Mouse (Mus musculus): ENCODE results near the gene Cyb561d2. TPM values are rescaled to one million over a fixed set of nuclear protein-coding genes. Genes with fewer than 3 reads are reported as not detected.

Gene Cyb561d2
- total and polyA plus RNA-seq, 3 experiments: 23.8 to 37.8 (median 35.7) TPM

DNA sequence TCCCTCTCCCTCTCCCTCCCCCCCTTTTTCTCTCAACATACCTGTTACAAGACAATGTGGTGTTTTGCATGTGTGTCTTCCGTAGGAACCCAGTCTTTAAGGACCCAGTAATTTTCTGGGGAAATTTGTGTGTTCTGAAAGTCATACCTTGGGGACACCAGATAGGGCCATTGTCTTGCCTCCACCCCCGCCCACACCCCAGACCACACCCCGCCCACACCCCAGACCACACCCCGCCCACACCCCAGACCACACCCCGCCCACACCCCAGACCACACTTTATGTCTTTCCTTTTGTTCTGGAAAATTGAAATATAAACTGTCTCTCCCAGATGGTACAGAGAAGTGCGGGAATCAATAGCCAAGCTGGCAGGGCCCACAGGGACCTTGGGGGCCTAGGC is 51.4 kb downstream of the Cyb561d2 start:
- H3K4me1 ChIP-seq (ENCODE audit: control insufficient read depth in 1 of 2, insufficient read depth in 2 of 2): peaks cover 0 to 3% of the 10 kb centered on the region in 2 experiments; a peak in 2 of 4 replicates
- H3K27me3 ChIP-seq (replicated peaks): peaks cover 93% of the 10 kb centered on the region
- H3K27ac ChIP-seq (ENCODE audit: insufficient read depth, low read depth): no peak overlapping the region
- H3K9ac ChIP-seq (ENCODE audit: insufficient read depth, low read depth): no peak overlapping the region
- H3K36me3 ChIP-seq (replicated peaks in 1 of 2; ENCODE audit: control insufficient read depth in 1 of 2, insufficient read depth in 1 of 2, low read length in 1 of 2): no peaks in the 10 kb centered on the region
- DNase-seq (ENCODE audit: extremely low read depth): no peak
- TF ChIP-seq GABPA (IDR thresholded peaks at IDR 0.05; ENCODE audit: insufficient replicate concordance, low read depth, low read length) (no peak), CHD2 (IDR thresholded peaks at IDR 0.05; ENCODE audit: low read length) (no peak), MXI1 (IDR thresholded peaks at IDR 0.05; ENCODE audit: low read depth, low read length) (no peak), POLR2A (IDR thresholded peaks at IDR 0.05; ENCODE audit: low read depth, low read length) (no peak), POLR2AphosphoS2 (IDR thresholded peaks at IDR 0.05; ENCODE audit: low read depth, low read length) (no peak), E2F4 (IDR thresholded peaks at IDR 0.05; ENCODE audit: insufficient replicate concordance, low read depth, low read length) (no peak), SIN3A (IDR thresholded peaks at IDR 0.05; ENCODE audit: low read length) (no peak)
- no peak overlapping the region for H3K4me2 ChIP-seq (ENCODE audit: insufficient read depth, low read depth, poor library complexity, severe bottlenecking)
- H3K4me3 ChIP-seq (replicated peaks in 1 of 3; ENCODE audit: low read depth in 2 of 3, low read length in 2 of 3, poor library complexity in 1 of 3): no peak overlapping the region
- dilution Hi-C loops (cut with MboI; ENCODE audit: extremely low pct_ligation_motif_present, extremely low pct_unique_long_range_greater_than_20kb, low sequenced_read_pairs) (no loop called here), in situ Hi-C loops (cut with MboI; ENCODE audit: low pct_ligation_motif_present, low pct_unique_long_range_greater_than_20kb, low sequenced_read_pairs) (loop anchor here (25.0 kb wide), 1 partner anchor 553 kb away; no protein-coding TSS in a partner anchor)
- H3K79me2 ChIP-seq (replicated peaks; ENCODE audit: control insufficient read depth, extremely low read depth, insufficient read depth, poor library complexity, severe bottlenecking): no peaks in the 10 kb centered on the region
- no peaks in the 10 kb centered on the region for H3K9me3 ChIP-seq (replicated peaks; ENCODE audit: low read length)

GRCm38 (mm10) chr9:107490146-107490545 is 51.8 kb downstream of the Cyb561d2 start:
- no peak overlapping the region for H3K4me2 ChIP-seq (ENCODE audit: insufficient read depth, low read depth, poor library complexity, severe bottlenecking)
- no peaks in the 10 kb centered on the region for H3K9me3 ChIP-seq (replicated peaks; ENCODE audit: low read length)
- H3K4me3 ChIP-seq (replicated peaks in 1 of 3; ENCODE audit: low read depth in 2 of 3, low read length in 2 of 3, poor library complexity in 1 of 3): no peak overlapping the region
- H3K27me3 ChIP-seq (replicated peaks): peaks cover 93% of the 10 kb centered on the region
- TF ChIP-seq MAX (IDR thresholded peaks at IDR 0.05; ENCODE audit: low read length) (no peak), CTCF (conservative IDR thresholded peaks at IDR 0.05 in 1 of 2, IDR thresholded peaks at IDR 0.05 in 1 of 2; ENCODE audit: low read depth in 2 of 2, low read length in 2 of 2) (no peak), POLR2A (IDR thresholded peaks at IDR 0.05; ENCODE audit: low read depth, low read length) (no peak), MAZ (IDR thresholded peaks at IDR 0.05; ENCODE audit: low read depth, low read length) (no peak), GABPA (IDR thresholded peaks at IDR 0.05; ENCODE audit: insufficient replicate concordance, low read depth, low read length) (no peak)
- no peaks in the 10 kb centered on the region for H3K36me3 ChIP-seq (replicated peaks in 1 of 2; ENCODE audit: control insufficient read depth in 1 of 2, insufficient read depth in 1 of 2, low read length in 1 of 2)
- dilution Hi-C loops (cut with MboI; ENCODE audit: extremely low pct_ligation_motif_present, extremely low pct_unique_long_range_greater_than_20kb, low sequenced_read_pairs): no loop called here
- H3K9ac ChIP-seq (ENCODE audit: insufficient read depth, low read depth): no peak overlapping the region
- no peak overlapping the region for H3K27ac ChIP-seq (ENCODE audit: insufficient read depth, low read depth)
- no peak for DNase-seq (ENCODE audit: extremely low read depth)
- peaks cover 0 to 3% of the 10 kb centered on the region in 2 experiments; a peak in 2 of 4 replicates for H3K4me1 ChIP-seq (ENCODE audit: control insufficient read depth in 1 of 2, insufficient read depth in 2 of 2)
- in situ Hi-C loops (cut with MboI; ENCODE audit: low pct_ligation_motif_present, low pct_unique_long_range_greater_than_20kb, low sequenced_read_pairs): loop anchor here (25.0 kb wide), 1 partner anchor 553 kb away; no protein-coding TSS in a partner anchor
- H3K79me2 ChIP-seq (replicated peaks; ENCODE audit: control insufficient read depth, extremely low read depth, insufficient read depth, poor library complexity, severe bottlenecking): no peaks in the 10 kb centered on the region

Other genes with a start within 250 kb of the Cyb561d2 start
- gene Cish, start 246.2 kb downstream of the Cyb561d2 start, total RNA-seq (2012; rRNA removed): 1.7 and 3.5 TPM in 2 replicates
- 0.42 and 0.43 TPM in 2 replicates for gene Cish, start 246.2 kb downstream of the Cyb561d2 start, total RNA-seq (2014; rRNA removed)
- 2.2 and 4.6 TPM in 2 replicates for gene Cish, start 246.2 kb downstream of the Cyb561d2 start, polyA plus RNA-seq (2012; ENCODE audit: insufficient read length, low read depth)
- 12.2 and 20.5 TPM in 2 replicates for gene Hemk1, start 203.8 kb downstream of the Cyb561d2 start, total RNA-seq (2012; rRNA removed)
- gene Hemk1, start 203.8 kb downstream of the Cyb561d2 start, total RNA-seq (2014; rRNA removed): 10.8 and 12.1 TPM in 2 replicates
- 11.9 TPM in 2 replicates for gene Hemk1, start 203.8 kb downstream of the Cyb561d2 start, polyA plus RNA-seq (2012; ENCODE audit: insufficient read length, low read depth)
- gene 6430571L13Rik, start 201.6 kb downstream of the Cyb561d2 start, total RNA-seq (2012; rRNA removed): 0.34 and 0.72 TPM in 2 replicates
- 0.11 TPM in 1 of 2 replicates, not detected in the other for gene 6430571L13Rik, start 201.6 kb downstream of the Cyb561d2 start, total RNA-seq (2014; rRNA removed)
- 0.09 and 0.10 TPM in 2 replicates for gene 6430571L13Rik, start 201.6 kb downstream of the Cyb561d2 start, polyA plus RNA-seq (2012; ENCODE audit: insufficient read length, low read depth)
- gene Cacna2d2, start 142.6 kb downstream of the Cyb561d2 start, total RNA-seq (2012; rRNA removed): 0.04 TPM in 1 of 2 replicates, not detected in the other
- not detected in 2 replicates for gene Cacna2d2, start 142.6 kb downstream of the Cyb561d2 start, total RNA-seq (2014; rRNA removed)
- not detected in 2 replicates for gene Cacna2d2, start 142.6 kb downstream of the Cyb561d2 start, polyA plus RNA-seq (2012; ENCODE audit: insufficient read length, low read depth)
- gene Tmem115, start 8.2 kb downstream of the Cyb561d2 start, total RNA-seq (2012; rRNA removed): 17.9 TPM in 2 replicates
- 10.0 and 13.0 TPM in 2 replicates for gene Tmem115, start 8.2 kb downstream of the Cyb561d2 start, total RNA-seq (2014; rRNA removed)
- gene Tmem115, start 8.2 kb downstream of the Cyb561d2 start, polyA plus RNA-seq (2012; ENCODE audit: insufficient read length, low read depth): 11.3 and 12.6 TPM in 2 replicates
- 28.0 and 31.4 TPM in 2 replicates for gene Nprl2, start within 50 bp of the Cyb561d2 start, total RNA-seq (2012; rRNA removed)
- 16.3 and 19.4 TPM in 2 replicates for gene Nprl2, start within 50 bp of the Cyb561d2 start, total RNA-seq (2014; rRNA removed)
- gene Nprl2, start within 50 bp of the Cyb561d2 start, polyA plus RNA-seq (2012; ENCODE audit: insufficient read length, low read depth): 10.8 and 12.6 TPM in 2 replicates
- gene Zmynd10, start 5.1 kb upstream of the Cyb561d2 start, total RNA-seq (2012; rRNA removed): 0.34 TPM in 1 of 2 replicates, not detected in the other
- gene Zmynd10, start 5.1 kb upstream of the Cyb561d2 start, total RNA-seq (2014; rRNA removed): not detected in 2 replicates
- gene Zmynd10, start 5.1 kb upstream of the Cyb561d2 start, polyA plus RNA-seq (2012; ENCODE audit: insufficient read length, low read depth): 0.63 TPM in 1 of 2 replicates, not detected in the other
- gene Rassf1, start 9.4 kb upstream of the Cyb561d2 start, total RNA-seq (2012; rRNA removed): 17.7 and 18.5 TPM in 2 replicates
- gene Rassf1, start 9.4 kb upstream of the Cyb561d2 start, total RNA-seq (2014; rRNA removed): 15.3 and 15.9 TPM in 2 replicates
- gene Rassf1, start 9.4 kb upstream of the Cyb561d2 start, polyA plus RNA-seq (2012; ENCODE audit: insufficient read length, low read depth): 11.6 and 12.2 TPM in 2 replicates
- gene Tusc2, start 21.1 kb upstream of the Cyb561d2 start, total RNA-seq (2012; rRNA removed): 23.0 and 31.5 TPM in 2 replicates
- 30.8 and 33.3 TPM in 2 replicates for gene Tusc2, start 21.1 kb upstream of the Cyb561d2 start, total RNA-seq (2014; rRNA removed)
- gene Tusc2, start 21.1 kb upstream of the Cyb561d2 start, polyA plus RNA-seq (2012; ENCODE audit: insufficient read length, low read depth): 39.1 and 39.2 TPM in 2 replicates
- 26.8 and 31.8 TPM in 2 replicates for gene Hyal2, start 25.8 kb upstream of the Cyb561d2 start, total RNA-seq (2012; rRNA removed)
- gene Hyal2, start 25.8 kb upstream of the Cyb561d2 start, total RNA-seq (2014; rRNA removed): 14.6 and 16.4 TPM in 2 replicates
- gene Hyal2, start 25.8 kb upstream of the Cyb561d2 start, polyA plus RNA-seq (2012; ENCODE audit: insufficient read length, low read depth): 23.0 and 30.9 TPM in 2 replicates
- gene Hyal1, start 34.7 kb upstream of the Cyb561d2 start, total RNA-seq (2012; rRNA removed): 0.38 and 0.59 TPM in 2 replicates
- 0.16 TPM in 1 of 2 replicates, not detected in the other for gene Hyal1, start 34.7 kb upstream of the Cyb561d2 start, total RNA-seq (2014; rRNA removed)
- 0.40 and 0.82 TPM in 2 replicates for gene Hyal1, start 34.7 kb upstream of the Cyb561d2 start, polyA plus RNA-seq (2012; ENCODE audit: insufficient read length, low read depth)
- 4.4 and 4.8 TPM in 2 replicates for gene Naa80, start 36.7 kb upstream of the Cyb561d2 start, total RNA-seq (2012; rRNA removed)
- 0.70 and 1.7 TPM in 2 replicates for gene Naa80, start 36.7 kb upstream of the Cyb561d2 start, total RNA-seq (2014; rRNA removed)
- gene Naa80, start 36.7 kb upstream of the Cyb561d2 start, polyA plus RNA-seq (2012; ENCODE audit: insufficient read length, low read depth): 5.5 and 9.3 TPM in 2 replicates
- gene Hyal3, start 38.6 kb upstream of the Cyb561d2 start, total RNA-seq (2012; rRNA removed): 0.13 TPM in 1 of 2 replicates, not detected in the other
- gene Hyal3, start 38.6 kb upstream of the Cyb561d2 start, total RNA-seq (2014; rRNA removed): 0.12 TPM in 1 of 2 replicates, not detected in the other
- 0.14 and 0.21 TPM in 2 replicates for gene Hyal3, start 38.6 kb upstream of the Cyb561d2 start, polyA plus RNA-seq (2012; ENCODE audit: insufficient read length, low read depth)
- 91.3 and 101 TPM in 2 replicates for gene Ifrd2, start 45.4 kb upstream of the Cyb561d2 start, total RNA-seq (2012; rRNA removed)
- gene Ifrd2, start 45.4 kb upstream of the Cyb561d2 start, total RNA-seq (2014; rRNA removed): 57.7 and 62.8 TPM in 2 replicates
- 127 and 143 TPM in 2 replicates for gene Ifrd2, start 45.4 kb upstream of the Cyb561d2 start, polyA plus RNA-seq (2012; ENCODE audit: insufficient read length, low read depth)
- 7.4 and 11.6 TPM in 2 replicates for gene Sema3b, start 67.0 kb upstream of the Cyb561d2 start, total RNA-seq (2012; rRNA removed)
- gene Sema3b, start 67.0 kb upstream of the Cyb561d2 start, total RNA-seq (2014; rRNA removed): 8.0 and 8.2 TPM in 2 replicates
- 4.3 and 4.7 TPM in 2 replicates for gene Sema3b, start 67.0 kb upstream of the Cyb561d2 start, polyA plus RNA-seq (2012; ENCODE audit: insufficient read length, low read depth)
- 154 and 160 TPM in 2 replicates for gene Gnai2, start 93.2 kb upstream of the Cyb561d2 start, total RNA-seq (2012; rRNA removed)
- gene Gnai2, start 93.2 kb upstream of the Cyb561d2 start, total RNA-seq (2014; rRNA removed): 86.2 and 98.2 TPM in 2 replicates
- gene Gnai2, start 93.2 kb upstream of the Cyb561d2 start, polyA plus RNA-seq (2012; ENCODE audit: insufficient read length, low read depth): 262 and 286 TPM in 2 replicates
- gene Slc38a3, start 127.3 kb upstream of the Cyb561d2 start, total RNA-seq (2012; rRNA removed): 0.04 TPM in 1 of 2 replicates, not detected in the other
- gene Slc38a3, start 127.3 kb upstream of the Cyb561d2 start, total RNA-seq (2014; rRNA removed): not detected in 2 replicates
- gene Slc38a3, start 127.3 kb upstream of the Cyb561d2 start, polyA plus RNA-seq (2012; ENCODE audit: insufficient read length, low read depth): not detected in 2 replicates
- not detected in 2 replicates for gene Gnat1, start 137.5 kb upstream of the Cyb561d2 start, total RNA-seq (2012; rRNA removed)
- gene Gnat1, start 137.5 kb upstream of the Cyb561d2 start, total RNA-seq (2014; rRNA removed): not detected in 2 replicates
- 2.0 and 3.0 TPM in 2 replicates for gene Gnat1, start 137.5 kb upstream of the Cyb561d2 start, polyA plus RNA-seq (2012; ENCODE audit: insufficient read length, low read depth)
- gene Sema3f, start 168.3 kb upstream of the Cyb561d2 start, total RNA-seq (2012; rRNA removed): 0.50 and 1.1 TPM in 2 replicates
- 0.24 TPM in 1 of 2 replicates, not detected in the other for gene Sema3f, start 168.3 kb upstream of the Cyb561d2 start, total RNA-seq (2014; rRNA removed)
- 0.36 and 1.6 TPM in 2 replicates for gene Sema3f, start 168.3 kb upstream of the Cyb561d2 start, polyA plus RNA-seq (2012; ENCODE audit: insufficient read length, low read depth)
- 67.6 and 74.5 TPM in 2 replicates for gene Rbm5, start 228.8 kb upstream of the Cyb561d2 start, total RNA-seq (2012; rRNA removed)
- 83.6 and 85.3 TPM in 2 replicates for gene Rbm5, start 228.8 kb upstream of the Cyb561d2 start, total RNA-seq (2014; rRNA removed)
- 83.6 and 92.8 TPM in 2 replicates for gene Rbm5, start 228.8 kb upstream of the Cyb561d2 start, polyA plus RNA-seq (2012; ENCODE audit: insufficient read length, low read depth)

Measured in CH12.LX (cell line).